Comparison of ENCODE assay signal across 22 mouse cellular contexts in genomic region chr6:119738638-119739375, GRCm38 (mm10).
DNase-seq lines count a peak whose midpoint lies in the region; ATAC-seq and TF ChIP-seq lines count a peak whose summit lies in the region.
"Had no signal": no experiment of that assay in that cellular context is flagged by ENCODE, and none has a peak within 500 bp of the region (broad histone marks: within the 10 kb centered on the region; RNA-seq: fewer than 3 reads in every experiment).

No protein-coding gene starts in this region.

- H3K4me2 ChIP-seq in kidney, embryonic 16.5 days (replicated peaks; ENCODE audit: low read depth, low read length): no peak overlapping the region
- no peak overlapping the region for H3K4me2 ChIP-seq in liver, embryonic 14.5 days (ENCODE audit: low read depth)
- H3K4me2 ChIP-seq: forebrain, embryonic 13.5 days; heart, embryonic 11.5 days; hindbrain, embryonic 15.5 days; intestine, embryonic 15.5 days; limb, embryonic 12.5 days; midbrain, embryonic 11.5 days; neural tube, embryonic 15.5 days had no signal

- TF ChIP-seq EP300 in liver, embryonic 14.5 days (IDR thresholded peaks at IDR 0.05; ENCODE audit: low read depth): no peak

- WGBS in kidney, embryonic 16.5 days: 90% methylated on average over 4 of the region's 4 CpGs
- 67% methylated on average over 4 of the region's 4 CpGs for WGBS in liver, embryonic 14.5 days (ENCODE audit: insufficient replicate concordance)

- H3K36me3 ChIP-seq in kidney, embryonic 16.5 days (ENCODE audit: insufficient read depth, low read length): peaks cover 10% of the 10 kb centered on the region
- H3K36me3 ChIP-seq in liver, embryonic 14.5 days (replicated peaks; ENCODE audit: control insufficient read depth, insufficient read depth, low read depth): no peaks in the 10 kb centered on the region; the same call in 1 of the 2 replicates
- H3K36me3 ChIP-seq: intestine, embryonic 15.5 days had no signal

- H3K4me1 ChIP-seq in kidney, embryonic 16.5 days (ENCODE audit: insufficient read depth, low read length): peaks cover 4% of the 10 kb centered on the region; the same call in 1 of the 2 replicates
- H3K4me1 ChIP-seq in liver, embryonic 14.5 days (replicated peaks; ENCODE audit: control insufficient read depth in 2 of 2, insufficient read depth in 2 of 2, low read length in 1 of 2): peaks cover 0 to 5% of the 10 kb centered on the region in 2 experiments; a peak in 1 of 4 replicates
- H3K4me1 ChIP-seq: forebrain, embryonic 13.5 days; intestine, embryonic 15.5 days; limb, embryonic 12.5 days had no signal

- H3K27me3 ChIP-seq in kidney, embryonic 16.5 days (ENCODE audit: insufficient read depth, low read length): no peaks in the 10 kb centered on the region
- no peaks in the 10 kb centered on the region for H3K27me3 ChIP-seq in liver, embryonic 14.5 days (ENCODE audit: control insufficient read depth, insufficient read depth, low read length)
- H3K27me3 ChIP-seq: forebrain, embryonic 13.5 days; hindbrain, embryonic 15.5 days; intestine, embryonic 15.5 days; limb, embryonic 12.5 days; neural tube, embryonic 15.5 days had no signal

- intact Hi-C loops in left cerebral cortex, postnatal 36 days (cut with DNase I): no loop called here

- H3K27ac ChIP-seq in kidney, embryonic 16.5 days (ENCODE audit: low read length): no peak overlapping the region
- H3K27ac ChIP-seq in liver, embryonic 14.5 days: no peak overlapping the region
- H3K27ac ChIP-seq: forebrain, embryonic 13.5 days; gastrocnemius, adult 2 months; hindbrain, embryonic 15.5 days; intestine, embryonic 15.5 days; limb, embryonic 12.5 days; neural tube, embryonic 15.5 days had no signal

- DNase-seq in kidney, adult 11 months: peak; percentile 19
- DNase-seq in thymus, postnatal 14 days: peak; percentile 38
- DNase-seq in thymus, postnatal 0 days (ENCODE audit: low spot score): no peak
- DNase-seq in liver, embryonic 14.5 days (ENCODE audit: low read depth in 3 of 3, low spot score in 3 of 3): no peak
- no peak for DNase-seq in frontal cortex, adult 2 months (ENCODE audit: extremely low spot score in 1 of 2, low spot score in 1 of 2)
- no peak for DNase-seq in left cerebral cortex, postnatal 36 days (ENCODE audit: low spot score in 2 of 2)
- DNase-seq: adrenal gland, postnatal 25 days; cerebellum, adult 8-10 months; gastrocnemius, adult 2 months; heart, adult 11 months; lung, adult 2 months; lung, postnatal 14 days; right cerebral cortex, adult 18-20 months; right cerebral cortex, postnatal 4 days had no signal

- ATAC-seq in kidney, embryonic 16.5 days (ENCODE audit: low FRiP score, low TSS enrichment): no peak
- 0 out of 2 replicates have a peak, but pooled peaks have one; percentile 23 for ATAC-seq in liver, embryonic 14.5 days (ENCODE audit: insufficient read depth)
- ATAC-seq: forebrain, embryonic 13.5 days; intestine, embryonic 15.5 days had no signal

- H3K9me3 ChIP-seq in kidney, embryonic 16.5 days (ENCODE audit: low read length): no peaks in the 10 kb centered on the region
- no peaks in the 10 kb centered on the region for H3K9me3 ChIP-seq in liver, embryonic 14.5 days (ENCODE audit: control insufficient read depth, low read length)
- H3K9me3 ChIP-seq: forebrain, embryonic 13.5 days; hindbrain, embryonic 15.5 days; intestine, embryonic 15.5 days; limb, embryonic 12.5 days; neural tube, embryonic 15.5 days had no signal

- H3K4me3 ChIP-seq in kidney, embryonic 16.5 days (ENCODE audit: low read length): no peak overlapping the region
- H3K4me3 ChIP-seq in liver, embryonic 14.5 days (ENCODE audit: insufficient read depth in 1 of 2, low read depth in 2 of 2, low read length in 2 of 2): no peak overlapping the region
- H3K4me3 ChIP-seq: forebrain, embryonic 13.5 days; gastrocnemius, adult 2 months; hindbrain, embryonic 15.5 days; intestine, embryonic 15.5 days; limb, embryonic 12.5 days; neural tube, embryonic 15.5 days had no signal

- no peak overlapping the region for H3K9ac ChIP-seq in kidney, embryonic 16.5 days (replicated peaks; ENCODE audit: low read length)
- H3K9ac ChIP-seq in liver, embryonic 14.5 days (replicated peaks): no peak overlapping the region
- H3K9ac ChIP-seq: forebrain, embryonic 13.5 days; hindbrain, embryonic 15.5 days; intestine, embryonic 15.5 days; limb, embryonic 12.5 days; neural tube, embryonic 15.5 days had no signal

- TF ChIP-seq CTCF in liver, embryonic 14.5 days (IDR thresholded peaks at IDR 0.05; ENCODE audit: low read depth): no peak

Comparison
In these comparisons a context has a peak if more than half of its experiments do, and no peak if none do; other contexts are left out.
1. DNase-seq: peak in kidney, adult 11 months (single experiment) and thymus, postnatal 14 days (single experiment); none in thymus, postnatal 0 days (single experiment), liver, embryonic 14.5 days (0 of 3), frontal cortex, adult 2 months (0 of 2) and left cerebral cortex, postnatal 36 days (0 of 2).